ENCODE assay signal across 9 mouse cellular contexts in the genomic region with DNA sequence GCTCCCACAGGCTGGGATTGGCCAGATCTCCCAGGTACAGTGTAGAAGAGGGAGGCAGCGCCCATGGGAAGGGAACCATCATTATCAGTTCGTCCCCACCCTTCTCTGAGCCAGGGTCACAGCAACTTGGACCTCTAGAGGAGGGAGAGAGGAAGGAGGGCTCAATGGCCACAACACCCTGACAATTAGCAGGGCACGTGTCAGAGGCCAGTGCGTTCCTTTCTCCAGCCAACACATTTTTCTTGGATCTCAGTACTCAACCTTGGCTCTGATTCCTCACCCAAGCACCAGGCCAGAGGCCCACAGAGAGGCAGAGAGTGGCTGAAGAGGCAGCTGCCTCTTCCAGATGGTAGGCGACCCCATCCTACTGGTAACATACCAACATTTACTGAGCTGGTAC.
DNase-seq lines count a peak whose midpoint lies in the region; ATAC-seq and TF ChIP-seq lines count a peak whose summit lies in the region.
"Had no signal": no experiment of that assay in that cellular context is flagged by ENCODE, and none has a peak within 500 bp of the region (broad histone marks: within the 10 kb centered on the region; RNA-seq: fewer than 3 reads in every experiment).

No protein-coding gene starts in this region.

- TF ChIP-seq EP300 in heart, postnatal 0 days (IDR thresholded peaks at IDR 0.05; ENCODE audit: low read depth) = peak; percentile 68; the same call in 1 of the 2 replicates

- no peak overlapping the region for H3K9ac ChIP-seq in kidney, embryonic 14.5 days (ENCODE audit: low read depth, low read length)
- H3K9ac ChIP-seq in heart, postnatal 0 days (replicated peaks; ENCODE audit: low read depth, low read length) = 0 out of 2 replicates have a peak overlapping the region, but pooled peaks have one; percentile 40
- H3K9ac ChIP-seq in lung, embryonic 16.5 days (ENCODE audit: low read length) = no peak overlapping the region

- H3K27ac ChIP-seq in kidney, embryonic 14.5 days (ENCODE audit: low read depth, low read length) = no peak overlapping the region; the same call in 1 of the 2 replicates
- H3K27ac ChIP-seq in embryonic facial prominence, embryonic 10.5 days (replicated peaks) = peak overlapping the region; percentile 24; the same call in 1 of the 2 replicates
- peak overlapping the region; percentile 93 for H3K27ac ChIP-seq in heart, postnatal 0 days (ENCODE audit: low read depth)
- H3K27ac ChIP-seq in lung, embryonic 16.5 days (ENCODE audit: low read length) = peak overlapping the region; percentile 86

- H3K27me3 ChIP-seq in kidney, embryonic 14.5 days (ENCODE audit: control insufficient read depth, insufficient read depth, low read length) = no peaks in the 10 kb centered on the region
- H3K27me3 ChIP-seq in embryonic facial prominence, embryonic 10.5 days (replicated peaks; ENCODE audit: low read depth, poor library complexity, severe bottlenecking) = no peaks in the 10 kb centered on the region
- H3K27me3 ChIP-seq in heart, postnatal 0 days (ENCODE audit: control insufficient read depth, insufficient read depth, low read length) = no peaks in the 10 kb centered on the region
- H3K27me3 ChIP-seq in lung, embryonic 16.5 days (ENCODE audit: control insufficient read depth, insufficient read depth, low read depth, low read length) = no peaks in the 10 kb centered on the region

- no peak overlapping the region for H3K4me2 ChIP-seq in kidney, embryonic 14.5 days (replicated peaks; ENCODE audit: low read depth, low read length)
- no peak overlapping the region for H3K4me2 ChIP-seq in heart, postnatal 0 days (ENCODE audit: low read depth, low read length)
- H3K4me2 ChIP-seq in lung, embryonic 16.5 days (ENCODE audit: low read depth, low read length) = no peak overlapping the region

- WGBS in kidney, embryonic 14.5 days = 78% methylated on average over 5 of the region's 5 CpGs
- 84% methylated on average over 5 of the region's 5 CpGs for WGBS in embryonic facial prominence, embryonic 10.5 days
- WGBS in heart, postnatal 0 days = 23% methylated on average over 5 of the region's 5 CpGs
- WGBS in lung, embryonic 16.5 days = 55% methylated on average over 5 of the region's 5 CpGs

- no peak overlapping the region for H3K4me3 ChIP-seq in kidney, embryonic 14.5 days (ENCODE audit: low read length)
- H3K4me3 ChIP-seq in embryonic facial prominence, embryonic 10.5 days = no peak overlapping the region
- H3K4me3 ChIP-seq in heart, postnatal 0 days (ENCODE audit: low read depth, low read length) = no peak overlapping the region
- no peak overlapping the region for H3K4me3 ChIP-seq in lung, embryonic 16.5 days (ENCODE audit: low read length)

- H3K36me3 ChIP-seq in kidney, embryonic 14.5 days (ENCODE audit: control insufficient read depth, insufficient read depth, low read length) = no peaks in the 10 kb centered on the region
- H3K36me3 ChIP-seq in embryonic facial prominence, embryonic 10.5 days (replicated peaks) = peaks cover 19% of the 10 kb centered on the region
- H3K36me3 ChIP-seq in heart, postnatal 0 days (replicated peaks; ENCODE audit: control insufficient read depth, insufficient read depth, low read length) = peaks cover 12% of the 10 kb centered on the region
- H3K36me3 ChIP-seq in lung, embryonic 16.5 days (ENCODE audit: control insufficient read depth, insufficient read depth, low read length) = no peaks in the 10 kb centered on the region

- TF ChIP-seq CTCF in heart, postnatal 0 days (IDR thresholded peaks at IDR 0.05; ENCODE audit: low read depth) = no peak

- ATAC-seq in kidney, embryonic 14.5 days (ENCODE audit: low FRiP score, low TSS enrichment) = no peak
- ATAC-seq in heart, postnatal 0 days (ENCODE audit: insufficient read depth, low read depth) = peak; percentile 31
- peak; percentile 6 for ATAC-seq in lung, embryonic 16.5 days (ENCODE audit: low read depth)

- peak; percentile 83 for DNase-seq in kidney, adult 11 months
- no peak for DNase-seq in embryonic facial prominence, embryonic 10.5 days (ENCODE audit: low spot score)
- peak; percentile 57 for DNase-seq in heart, postnatal 0 days (ENCODE audit: low spot score)
- DNase-seq in gastrocnemius, postnatal 36 days = no peak
- no peak for DNase-seq in retina, postnatal 1 day
- DNase-seq in cerebellum, adult 8-10 months = no peak
- DNase-seq: thymus, adult 2 months had no signal

- intact Hi-C loops in gastrocnemius, postnatal 36 days (cut with DNase I) = no loop called here

- H3K9me3 ChIP-seq in kidney, embryonic 14.5 days (ENCODE audit: control insufficient read depth, low read length) = no peaks in the 10 kb centered on the region
- H3K9me3 ChIP-seq in embryonic facial prominence, embryonic 10.5 days = no peaks in the 10 kb centered on the region
- H3K9me3 ChIP-seq in heart, postnatal 0 days (replicated peaks; ENCODE audit: control insufficient read depth, low read length) = no peaks in the 10 kb centered on the region
- H3K9me3 ChIP-seq in lung, embryonic 16.5 days (ENCODE audit: control insufficient read depth, low read length) = no peaks in the 10 kb centered on the region

- peaks cover 33% of the 10 kb centered on the region for H3K4me1 ChIP-seq in kidney, embryonic 14.5 days (ENCODE audit: control insufficient read depth, insufficient read depth, low read length)
- peaks cover 41% of the 10 kb centered on the region for H3K4me1 ChIP-seq in embryonic facial prominence, embryonic 10.5 days
- peaks cover 59% of the 10 kb centered on the region for H3K4me1 ChIP-seq in heart, postnatal 0 days (ENCODE audit: control insufficient read depth, insufficient read depth)
- H3K4me1 ChIP-seq in lung, embryonic 16.5 days (replicated peaks; ENCODE audit: control insufficient read depth, insufficient read depth, low read length) = peaks cover 62% of the 10 kb centered on the region

Comparison
In these comparisons a context has a peak if more than half of its experiments do, and no peak if none do; other contexts are left out.
1. DNase-seq: peak in kidney, adult 11 months (single experiment) and heart, postnatal 0 days (single experiment); none in embryonic facial prominence, embryonic 10.5 days (single experiment), gastrocnemius, postnatal 36 days (0 of 2), retina, postnatal 1 day (single experiment) and cerebellum, adult 8-10 months (single experiment).